Mouse (Mus musculus) cerebellum, adult 2 months (tissue): ENCODE measurements around the gene Stpg3. TPM values are rescaled to one million over a fixed set of nuclear protein-coding genes. Genes with fewer than 3 reads are reported as not detected.
"Not testable (repeated sequence)": the region's sequence is repeated elsewhere in the genome, so short reads cannot be mapped to it uniquely, and the experiment has no call there.

Experiments used
- DNase-seq, 2 experiments: peaks; one replicate each; pipeline ENCODE4 v3.0.0; 2021
- H3K27ac ChIP-seq: fragments of 200-500 bp; 2 replicates; pipeline ENCODE4 v1.5.1; 2012; ENCODE audit warnings: low read length, control low read depth, inconsistent platforms; ENCODE audit not compliant: insufficient read depth
- H3K27me3 ChIP-seq: fragments of 200-500 bp; 2 replicates; pipeline ENCODE4 v1.6.1; 2012; ENCODE audit warnings: inconsistent platforms, mild to moderate bottlenecking, low read length, moderate library complexity; ENCODE audit not compliant: control insufficient read depth, insufficient read depth
- H3K4me1 ChIP-seq: fragments of 200-500 bp; 2 replicates; pipeline ENCODE4 v1.6.1; 2011; ENCODE audit warnings: low read length; ENCODE audit not compliant: control insufficient read depth, insufficient read depth
- H3K4me3 ChIP-seq: fragments of 200-500 bp; replicated peaks from 2 replicates; pipeline ENCODE3; 2011; ENCODE audit warnings: mild to moderate bottlenecking, low read depth, low read length, control low read depth; ENCODE audit not compliant: insufficient read depth
- CTCF ChIP-seq: fragments of 200-500 bp; IDR thresholded peaks from 2 replicates; pipeline ENCODE4 v1.5.1; 2011; ENCODE audit warnings: low read depth, mild to moderate bottlenecking, control low read depth, low read length, moderate library complexity, borderline replicate concordance; ENCODE audit not compliant: insufficient read depth
- POLR2A ChIP-seq: fragments of 200-500 bp; IDR thresholded peaks from 2 replicates; pipeline ENCODE4 v1.6.1; 2011; ENCODE audit warnings: low read length, control low read depth, borderline replicate concordance; ENCODE audit not compliant: insufficient read depth
- WGBS: fragments of 180-500 bp; shearing (Covaris S2); methylation state at CpG from one replicate; pipeline ENCODE4 v1.1.7; 2018; 5-methylcytosine and 5-hydroxymethylcytosine counted together
- polyA plus RNA-seq: library from polyadenylated mRNA; depleted of rRNA; stranded (reverse); fragments of >200 nt; gene quantifications from 2 replicates; pipeline ENCODE4 v1.2.3, GENCODE M21; 2012

Stpg3 gene
- polyA plus RNA-seq, 1 experiment = not detected

- peak overlapping the region; percentile 71 for H3K4me3 ChIP-seq
- H3K27me3 ChIP-seq, H3K4me1 ChIP-seq, H3K27ac ChIP-seq: not testable (repeated sequence)
- WGBS = 39% methylated on average over 12 of the region's 12 CpGs
- peak in 1 of 2 experiments; percentile 59 for DNase-seq
- TF ChIP-seq CTCF = peak; percentile 28; the same call in 1 of the 2 replicates
Observed at GRCm38 (mm10) chr2:25256443-25257109, 42.1 kb upstream of the Stpg3 start.

GRCm38 (mm10) chr2:25255284-25255779 lies 40.9 kb upstream of the Stpg3 start, which contains the start of gene Tmem203:
Tmem203 (plus strand) TSS chr2:25255439.
- under 1% methylated on average over 39 of the region's 39 CpGs for WGBS

GRCm38 (mm10) chr2:25252331-25252730 lies 37.9 kb upstream of the Stpg3 start:
- H3K4me1 ChIP-seq = no peaks in the 10 kb centered on the region; the same call in none of the 2 replicates
- TF ChIP-seq POLR2A = no peak
- peak; percentile 45; the same call in 1 of the 2 replicates for TF ChIP-seq CTCF

More at GRCm38 (mm10) chr2:25255284-25255779, 40.9 kb upstream of the Stpg3 start, which contains the start of gene Tmem203:
- Histone ChIP-seq H3K27me3 (no peaks in the 10 kb centered on the region), H3K4me3 (peak within 1 kb of the TSS; percentile 71), H3K27ac (peak within 1 kb of the TSS; percentile 74), H3K4me1 (no peaks in the 10 kb centered on the region; the same call in none of the 2 replicates)
- TF ChIP-seq CTCF (no peak), POLR2A (peak; percentile 66; the same call in 1 of the 2 replicates)
- DNase-seq = peak; percentile 87 to 91

GRCm38 (mm10) chr2:25246183-25247072 lies 32.0 kb upstream of the Stpg3 start, which contains the start of gene AL732309.1:
AL732309.1 (minus strand) TSS chr2:25246863.
- Histone ChIP-seq H3K4me1 (peaks cover 40% of the 10 kb centered on the region), H3K27ac (peak within 1 kb of the TSS; percentile 62), H3K27me3 (no peaks in the 10 kb centered on the region), H3K4me3 (no peak within 1 kb of the TSS)
- TF ChIP-seq CTCF (no peak), POLR2A (no peak)
- DNase-seq = peak; percentile 45 to 65
- WGBS = 48% methylated on average over 10 of the region's 10 CpGs

More at GRCm38 (mm10) chr2:25252331-25252730, 37.9 kb upstream of the Stpg3 start:
- DNase-seq = no peak
- Histone ChIP-seq H3K27ac (no peak overlapping the region), H3K4me3 (no peak overlapping the region), H3K27me3 (no peaks in the 10 kb centered on the region)
- WGBS = 83% methylated on average over 1 of the region's 1 CpGs

GRCm38 (mm10) chr2:25244144-25244543 lies 29.7 kb upstream of the Stpg3 start:
- Histone ChIP-seq H3K4me3 (peak overlapping the region; percentile 12), H3K4me1 (peaks cover 49% of the 10 kb centered on the region), H3K27ac (peak overlapping the region; percentile 24; the same call in 1 of the 2 replicates), H3K27me3 (no peaks in the 10 kb centered on the region)
- no peak for TF ChIP-seq POLR2A
- TF ChIP-seq CTCF = no peak
- no peak for DNase-seq
- 73% methylated on average over 4 of the region's 4 CpGs for WGBS

- no peaks in the 10 kb centered on the region for H3K27me3 ChIP-seq
- H3K27ac ChIP-seq = peak overlapping the region; percentile 24
- H3K4me1 ChIP-seq = peaks cover 49% of the 10 kb centered on the region
- WGBS = 47% methylated on average over 8 of the region's 8 CpGs
- peak overlapping the region; percentile 77 for H3K4me3 ChIP-seq
- TF ChIP-seq POLR2A (no peak), CTCF (no peak)
- DNase-seq = no peak
Observed at GRCm38 (mm10) chr2:25243342-25243741, 28.9 kb upstream of the Stpg3 start.

GRCm38 (mm10) chr2:25242101-25242506 lies 27.7 kb upstream of the Stpg3 start, which contains the start of the genes Rnf208 and Cysrt1:
Rnf208 (plus strand) TSS chr2:25242255.
Cysrt1 (minus strand) TSS chr2:25242452.
- under 1% methylated on average over 59 of the region's 59 CpGs for WGBS
- DNase-seq = peak; percentile 57 to 70
- Histone ChIP-seq H3K4me3 (peak within 1 kb of the TSS; percentile 77), H3K27me3 (no peaks in the 10 kb centered on the region), H3K4me1 (peaks cover 48% of the 10 kb centered on the region), H3K27ac (peak within 1 kb of the TSS; percentile 80)
- no peak for TF ChIP-seq CTCF
- peak; percentile 52 for TF ChIP-seq POLR2A
